Comparison of ENCODE assay signal across 7 mouse cellular contexts in the genomic region with DNA sequence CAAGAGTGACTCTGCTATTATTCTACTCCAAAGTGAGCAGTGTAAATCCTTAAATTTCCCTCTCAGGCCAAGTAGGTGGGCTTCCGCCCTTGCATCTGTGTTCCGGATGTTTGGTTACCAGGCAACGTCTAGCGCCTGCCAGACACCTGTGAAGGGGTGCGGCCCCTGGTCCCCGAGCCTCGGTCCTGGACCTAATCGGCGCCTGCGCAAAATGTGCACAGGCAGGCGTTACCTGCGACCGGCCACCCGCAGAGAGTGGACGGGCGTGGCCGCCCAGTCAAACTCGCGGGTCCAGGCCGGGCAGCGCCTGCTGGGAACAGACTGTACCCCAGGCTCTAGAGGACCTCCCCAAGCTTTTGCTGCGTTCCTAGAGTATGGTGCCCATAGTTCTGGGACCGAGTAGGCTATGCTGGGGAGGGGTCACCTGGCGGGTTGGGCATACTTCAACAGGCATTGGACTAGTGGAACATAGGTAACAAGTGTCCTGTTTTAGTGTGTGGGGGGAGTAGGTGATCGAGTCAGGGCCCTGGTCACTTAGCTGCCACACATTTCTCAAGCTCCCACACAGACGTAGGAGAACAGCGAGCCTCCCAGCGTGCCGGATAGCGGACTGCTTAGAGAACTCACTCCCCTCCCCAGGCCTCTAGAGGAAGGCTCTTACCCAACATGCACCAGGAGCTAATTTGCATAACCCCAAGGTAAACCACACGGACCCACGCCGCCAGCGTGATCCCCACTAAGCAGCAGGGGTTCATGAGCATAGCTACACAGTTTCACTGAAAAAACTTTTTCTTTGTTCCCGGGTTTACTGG.
DNase-seq lines count a peak whose midpoint lies in the region; ATAC-seq and TF ChIP-seq lines count a peak whose summit lies in the region.

No protein-coding gene starts in this region.

- under 1% methylated on average over 35 of the region's 35 CpGs for WGBS in embryonic facial prominence, embryonic 12.5 days
- WGBS in kidney, adult 2 months = under 1% methylated on average over 35 of the region's 35 CpGs
- WGBS in limb, embryonic 13.5 days = under 1% methylated on average over 35 of the region's 35 CpGs
- under 1% methylated on average over 35 of the region's 35 CpGs for WGBS in midbrain, embryonic 16.5 days

- ATAC-seq in embryonic facial prominence, embryonic 12.5 days (ENCODE audit: insufficient number of reproducible peaks, insufficient read depth, low FRiP score, low TSS enrichment) = peak; percentile 90
- peak; percentile 90 for ATAC-seq in limb, embryonic 13.5 days (ENCODE audit: low FRiP score, low read depth)
- ATAC-seq in midbrain, embryonic 16.5 days = peak; percentile 90

- H3K4me1 ChIP-seq in embryonic facial prominence, embryonic 12.5 days = peaks cover 5% of the 10 kb centered on the region; the same call in 1 of the 2 replicates
- peaks cover 5% of the 10 kb centered on the region for H3K4me1 ChIP-seq in kidney, adult 2 months (ENCODE audit: control insufficient read depth, insufficient read depth, low read length)
- H3K4me1 ChIP-seq in limb, embryonic 13.5 days = peaks cover 8% of the 10 kb centered on the region
- peaks cover 13% of the 10 kb centered on the region for H3K4me1 ChIP-seq in midbrain, embryonic 16.5 days (ENCODE audit: control insufficient read depth, insufficient read depth, low read length)

- DNase-seq in adrenal gland, postnatal 25 days = peak; percentile 75
- peak; percentile 91 to 94 for DNase-seq in heart, adult 18-20 months
- peak; percentile 92 for DNase-seq in kidney, adult 2 months
- peak; percentile 80 to 91 for DNase-seq in spleen, postnatal 10 days (ENCODE audit: low spot score in 2 of 2)

- H3K9ac ChIP-seq in embryonic facial prominence, embryonic 12.5 days = peak overlapping the region; percentile 60
- peak overlapping the region; percentile 77 for H3K9ac ChIP-seq in limb, embryonic 13.5 days
- peak overlapping the region; percentile 77 for H3K9ac ChIP-seq in midbrain, embryonic 16.5 days (ENCODE audit: low read depth, low read length)

- peak; percentile 68 for TF ChIP-seq POLR2A in kidney, adult 2 months (IDR thresholded peaks at IDR 0.05; ENCODE audit: low read depth, low read length)

- H3K27ac ChIP-seq in embryonic facial prominence, embryonic 12.5 days = peak overlapping the region; percentile 88
- H3K27ac ChIP-seq in kidney, adult 2 months (ENCODE audit: insufficient read depth, low read depth, low read length) = peak overlapping the region; percentile 99
- peak overlapping the region; percentile 91 for H3K27ac ChIP-seq in limb, embryonic 13.5 days
- H3K27ac ChIP-seq in midbrain, embryonic 16.5 days (ENCODE audit: low read length) = peak overlapping the region; percentile 89

- H3K4me2 ChIP-seq in embryonic facial prominence, embryonic 12.5 days (replicated peaks) = peak overlapping the region; percentile 70
- H3K4me2 ChIP-seq in limb, embryonic 13.5 days (replicated peaks) = peak overlapping the region; percentile 68
- H3K4me2 ChIP-seq in midbrain, embryonic 16.5 days (ENCODE audit: low read length) = peak overlapping the region; percentile 65

- H3K36me3 ChIP-seq in embryonic facial prominence, embryonic 12.5 days = no peaks in the 10 kb centered on the region
- no peaks in the 10 kb centered on the region for H3K36me3 ChIP-seq in kidney, adult 2 months (ENCODE audit: control insufficient read depth, insufficient read depth, low read length)
- H3K36me3 ChIP-seq in limb, embryonic 13.5 days = no peaks in the 10 kb centered on the region
- no peaks in the 10 kb centered on the region for H3K36me3 ChIP-seq in midbrain, embryonic 16.5 days (ENCODE audit: control insufficient read depth, insufficient read depth, low read length)

- peak overlapping the region; percentile 94 for H3K4me3 ChIP-seq in embryonic facial prominence, embryonic 12.5 days
- peak overlapping the region; percentile 61 for H3K4me3 ChIP-seq in kidney, adult 2 months (ENCODE audit: insufficient read depth, low read depth, low read length)
- H3K4me3 ChIP-seq in limb, embryonic 13.5 days = peak overlapping the region; percentile 81
- H3K4me3 ChIP-seq in midbrain, embryonic 16.5 days (ENCODE audit: low read depth, low read length) = peak overlapping the region; percentile 86

- H3K27me3 ChIP-seq in embryonic facial prominence, embryonic 12.5 days = no peaks in the 10 kb centered on the region
- no peaks in the 10 kb centered on the region for H3K27me3 ChIP-seq in kidney, adult 2 months (replicated peaks; ENCODE audit: control insufficient read depth, insufficient read depth, low read length)
- no peaks in the 10 kb centered on the region for H3K27me3 ChIP-seq in limb, embryonic 13.5 days
- H3K27me3 ChIP-seq in midbrain, embryonic 16.5 days (ENCODE audit: control insufficient read depth, insufficient read depth, low read depth, low read length) = no peaks in the 10 kb centered on the region

- no peak for TF ChIP-seq CTCF in kidney, adult 2 months (conservative IDR thresholded peaks at IDR 0.05; ENCODE audit: insufficient read depth, insufficient read length, low read depth, low read length)

- H3K9me3 ChIP-seq in embryonic facial prominence, embryonic 12.5 days = no peaks in the 10 kb centered on the region
- no peaks in the 10 kb centered on the region for H3K9me3 ChIP-seq in limb, embryonic 13.5 days
- no peaks in the 10 kb centered on the region for H3K9me3 ChIP-seq in midbrain, embryonic 16.5 days (replicated peaks; ENCODE audit: control insufficient read depth, low read length, poor library complexity, severe bottlenecking)

Comparison
In these comparisons a context has a peak if more than half of its experiments do, and no peak if none do; other contexts are left out.
1. Peak in every context shown above with its lines: DNase-seq, ATAC-seq, H3K4me3 ChIP-seq and H3K27ac ChIP-seq.